Mouse (Mus musculus): ENCODE results near the gene Gm867.

The Gm867 gene

DNA sequence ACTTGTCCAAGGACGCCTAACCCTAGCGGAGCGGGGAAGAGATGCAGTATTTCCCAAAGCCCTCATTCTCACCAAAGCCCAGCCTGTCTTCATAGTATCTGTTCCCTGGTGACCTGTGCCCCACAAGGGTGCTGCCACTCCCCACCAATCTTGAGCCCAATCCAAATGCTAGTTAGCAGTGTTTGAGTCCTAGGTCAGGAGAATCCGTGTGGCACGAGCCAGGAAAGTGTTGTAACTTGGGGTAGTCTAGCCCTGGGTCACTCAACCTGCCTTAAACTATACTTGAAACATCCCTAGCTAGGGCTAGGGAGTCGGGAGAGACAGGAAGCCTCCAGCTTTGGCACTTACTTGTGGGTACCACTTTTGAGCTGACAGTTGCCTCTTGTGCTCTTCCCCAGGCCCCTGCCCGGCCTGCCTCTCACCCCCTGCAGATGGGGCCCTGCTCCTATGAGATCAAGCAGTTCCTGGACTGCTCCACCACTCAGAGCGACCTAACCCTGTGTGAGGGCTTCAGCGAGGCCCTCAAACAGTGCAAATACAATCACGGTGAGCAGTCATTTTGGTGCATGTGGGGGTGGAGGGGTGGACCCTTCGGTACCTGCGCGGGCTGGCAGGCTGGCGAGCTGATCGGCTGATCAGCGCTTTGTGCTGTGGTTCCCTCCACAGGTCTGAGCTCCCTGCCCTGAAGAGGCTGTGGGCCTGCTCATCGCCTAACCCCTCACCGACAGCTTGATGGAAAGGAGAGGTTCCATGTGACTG, 3.4 kb downstream of the Gm867 start:
- no peak for DNase-seq (ENCODE audit: low read depth, low spot score)

- DNase-seq (ENCODE audit: low read depth, low spot score) = peak; percentile 94
These were observed 4.6 kb downstream of the Gm867 start, which contains the start of gene Mmp11 for GRCm38 (mm10) chr10:75935680-75936541. Mmp11 (minus strand) TSS chr10:75936496.

GRCm38 (mm10) chr10:75934991-75935390, 5.5 kb downstream of the Gm867 start:
- no peak for DNase-seq (ENCODE audit: low read depth, low spot score)

- no peak for DNase-seq (ENCODE audit: low read depth, low spot score)
These were observed 7.6 kb downstream of the Gm867 start, which contains the start of gene Chchd10 for GRCm38 (mm10) chr10:75932891-75933290. Chchd10 (plus strand) TSS chr10:75933130.

GRCm38 (mm10) chr10:75932081-75932678, 8.3 kb downstream of the Gm867 start:
- DNase-seq (ENCODE audit: low read depth, low spot score) = no peak

GRCm38 (mm10) chr10:75931311-75931710, 9.2 kb downstream of the Gm867 start:
- DNase-seq (ENCODE audit: low read depth, low spot score) = no peak

DNA sequence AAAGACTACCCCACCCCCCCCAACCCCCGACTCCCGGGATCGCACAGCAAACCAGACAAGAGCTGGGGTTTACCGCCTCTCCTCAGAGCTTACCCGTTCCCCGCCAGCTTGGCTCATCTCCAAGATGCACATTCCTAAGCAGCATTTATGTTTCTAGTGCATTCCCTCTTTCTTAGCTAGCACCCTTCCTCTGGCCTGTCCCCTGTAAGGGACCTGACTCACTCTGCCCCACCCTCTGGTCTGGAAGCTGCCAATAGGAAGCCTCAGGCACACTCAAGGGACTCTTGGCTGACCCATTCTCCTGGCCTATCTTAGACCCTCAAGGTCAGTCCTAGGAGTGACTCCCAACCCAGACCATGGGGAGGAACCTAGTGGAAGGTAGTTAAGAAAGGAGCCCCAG, 10.2 kb downstream of the Gm867 start:
- DNase-seq (ENCODE audit: low read depth, low spot score) = no peak

DNA sequence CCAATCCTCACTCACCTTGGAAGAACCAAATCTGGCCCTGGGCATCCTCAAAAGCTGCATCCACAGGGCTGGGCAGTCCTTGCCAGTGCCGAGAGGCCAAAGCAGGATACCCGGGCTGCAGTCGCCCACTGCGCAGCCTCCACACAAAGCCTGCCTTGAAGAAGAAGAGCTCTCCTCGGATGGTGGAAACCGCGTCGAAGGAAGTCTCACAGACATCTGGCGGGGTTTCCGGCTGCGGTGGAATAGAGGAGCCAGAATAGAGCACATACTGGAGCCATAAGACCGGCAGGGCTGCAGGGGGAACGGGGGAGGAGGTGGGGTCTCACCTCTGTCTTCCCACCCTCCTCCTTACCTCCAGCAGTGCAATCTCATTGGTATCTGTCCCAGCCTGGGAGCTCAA, 14.1 kb downstream of the Gm867 start:
- DNase-seq (ENCODE audit: low read depth, low spot score) = no peak

DNA sequence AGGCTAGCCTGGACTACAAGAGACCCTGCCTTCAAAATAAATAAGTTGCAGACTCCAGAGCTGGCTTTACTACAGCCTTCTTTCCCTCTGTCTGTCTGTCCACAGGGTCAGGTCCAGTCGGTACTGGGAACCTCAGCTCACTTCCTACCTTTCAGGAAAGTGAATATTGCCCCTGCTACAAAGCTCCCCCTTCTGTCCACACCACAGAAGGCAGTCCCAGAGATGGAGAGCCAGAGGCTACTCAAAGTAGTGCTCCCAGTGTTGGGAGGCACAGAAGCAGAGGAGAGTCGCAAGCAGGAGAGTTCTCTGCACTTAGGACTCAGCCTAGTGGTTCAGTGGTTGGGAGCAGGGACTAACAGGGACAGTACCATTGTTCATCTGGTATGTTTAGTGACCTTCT, 16.1 kb downstream of the Gm867 start:
- no peak for DNase-seq (ENCODE audit: low read depth, low spot score)

DNA sequence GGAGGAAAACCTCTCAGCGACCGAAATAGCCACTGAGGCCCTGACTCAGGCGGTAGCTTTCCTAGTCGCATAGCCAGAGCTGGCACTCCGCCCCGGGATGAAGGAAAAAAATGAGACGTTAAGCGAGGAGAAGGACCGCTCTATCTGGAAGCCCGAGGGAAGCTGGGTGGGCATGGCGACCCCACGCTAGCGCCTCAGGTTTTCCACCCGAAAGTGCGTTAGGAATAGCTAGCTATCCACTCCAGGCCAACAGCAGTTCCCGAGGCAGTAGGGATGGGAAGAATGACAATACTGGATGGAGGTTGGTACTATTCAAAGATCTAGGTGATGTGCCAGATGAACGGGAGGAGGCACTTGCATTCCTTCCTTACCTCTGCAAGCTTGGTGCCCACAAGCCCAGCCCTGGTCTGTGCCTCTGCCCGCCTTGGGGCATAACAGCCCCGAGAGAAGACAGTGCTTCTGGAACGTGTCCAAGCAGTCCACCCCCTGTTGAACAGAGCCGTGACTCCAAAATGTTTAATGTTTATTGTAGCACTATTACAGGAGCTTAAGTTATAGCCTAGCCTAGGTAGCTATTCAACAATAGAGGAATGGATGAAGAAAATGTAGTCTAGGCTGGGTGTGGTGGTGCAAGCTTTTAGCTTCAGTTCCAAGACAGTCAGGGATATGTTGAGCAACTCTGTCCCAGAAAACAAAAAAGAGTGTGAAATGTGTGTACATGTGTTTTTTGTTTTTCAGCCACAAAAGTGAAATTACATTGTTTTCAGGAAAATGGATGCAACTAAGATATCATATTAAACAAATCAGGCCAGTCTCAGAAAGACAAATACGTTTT, 18.5 kb downstream of the Gm867 start:
- DNase-seq (ENCODE audit: low read depth, low spot score) = no peak

DNA sequence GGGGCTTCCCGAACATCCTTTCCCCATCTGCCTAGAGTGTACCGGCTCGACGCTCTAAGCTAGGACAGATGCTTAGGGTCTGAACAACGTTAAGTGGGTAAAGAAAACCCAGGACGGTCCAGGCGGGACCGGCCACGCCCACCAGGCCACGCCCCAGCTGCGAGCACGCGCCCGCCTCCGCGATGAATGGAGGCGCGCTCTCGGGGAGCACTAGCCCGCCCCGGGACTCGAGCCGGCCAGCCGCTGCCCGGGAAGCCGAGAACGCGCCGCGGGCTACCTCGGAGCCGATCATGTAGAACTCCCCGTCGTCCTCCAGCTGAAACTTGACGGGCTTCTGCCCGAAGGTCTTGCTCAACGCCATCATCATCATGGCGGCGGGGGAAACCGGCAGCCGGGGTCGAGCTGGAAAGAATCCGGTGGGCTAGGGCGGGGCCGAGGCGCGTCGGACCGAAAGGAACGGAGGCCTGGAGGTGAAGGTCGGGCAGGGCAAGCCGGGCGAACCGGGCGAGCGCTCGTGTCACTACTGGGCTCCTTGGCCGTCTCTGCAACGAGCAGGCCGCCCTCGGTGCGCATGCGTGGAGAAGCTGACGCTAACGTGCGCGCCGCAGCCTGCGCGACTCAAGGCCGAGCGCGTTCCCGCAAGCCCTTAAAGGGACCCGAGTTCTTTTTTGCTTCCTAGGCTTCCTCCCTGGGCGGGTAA, 19.3 kb downstream of the Gm867 start, which contains the start of gene Smarcb1:
Smarcb1 (minus strand) TSS at position 592 of the 700 bp plus-strand sequence.
- peak; percentile 91 for DNase-seq (ENCODE audit: low read depth, low spot score)

DNA sequence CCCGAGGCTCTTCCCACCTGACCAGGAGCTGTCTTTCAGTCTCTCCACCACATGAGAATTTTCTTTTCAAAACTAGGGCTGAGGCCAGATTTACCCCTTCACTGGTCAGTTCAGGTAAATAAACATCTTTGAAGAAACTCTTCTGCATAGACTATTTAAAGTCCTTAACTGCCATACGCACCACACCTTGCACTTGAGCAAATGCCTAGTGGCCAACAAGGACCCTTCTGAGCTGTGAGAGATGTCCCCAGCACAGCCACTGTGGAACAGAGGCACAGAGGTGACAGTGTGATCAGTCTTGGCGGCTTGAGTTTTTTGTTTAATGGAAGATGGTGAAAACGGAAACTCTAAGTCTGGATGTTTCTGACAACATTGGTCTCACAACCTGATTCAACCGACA, 21.4 kb downstream of the Gm867 start:
- no peak for DNase-seq (ENCODE audit: low read depth, low spot score)

DNA sequence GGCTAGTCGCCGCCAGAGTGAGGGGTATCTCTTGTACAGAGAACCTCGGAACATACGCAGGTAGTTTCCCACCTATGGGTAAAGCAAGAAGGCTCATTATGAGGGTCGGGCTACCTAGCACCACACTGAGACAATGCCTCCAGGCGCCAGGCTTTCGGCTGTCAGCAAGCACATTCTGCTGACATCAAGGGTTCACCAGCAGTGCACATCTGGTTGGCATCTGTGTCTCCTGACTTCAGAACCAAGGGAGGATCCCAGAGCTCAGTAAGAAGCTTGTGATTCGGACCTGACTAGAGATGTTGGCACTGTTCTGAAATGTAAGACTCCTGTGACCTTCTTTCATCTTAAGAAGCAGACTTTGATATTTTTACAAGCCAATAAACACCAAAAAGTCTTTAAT, 23.6 kb downstream of the Gm867 start:
- DNase-seq (ENCODE audit: low read depth, low spot score) = no peak

DNA sequence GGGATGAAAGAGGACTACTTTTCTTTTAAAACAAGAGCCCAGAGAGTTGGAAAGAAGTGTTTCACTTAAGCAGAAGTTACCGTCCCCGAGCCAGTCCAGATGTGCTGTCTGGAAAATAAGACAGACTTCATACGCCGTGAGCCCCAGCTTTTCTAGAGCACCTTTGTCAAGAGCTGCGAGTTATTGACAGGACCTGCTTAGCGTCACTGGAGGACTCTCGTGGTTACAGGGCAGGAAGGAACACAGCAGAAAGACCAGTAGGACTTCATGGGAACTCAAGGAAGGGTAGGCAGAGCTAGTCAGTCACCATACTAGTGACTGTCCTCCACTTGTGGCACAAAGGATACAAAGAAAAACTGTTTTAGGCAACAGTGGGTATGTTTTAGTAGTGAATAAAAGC, 24.9 kb downstream of the Gm867 start:
- no peak for DNase-seq (ENCODE audit: low read depth, low spot score)

DNA sequence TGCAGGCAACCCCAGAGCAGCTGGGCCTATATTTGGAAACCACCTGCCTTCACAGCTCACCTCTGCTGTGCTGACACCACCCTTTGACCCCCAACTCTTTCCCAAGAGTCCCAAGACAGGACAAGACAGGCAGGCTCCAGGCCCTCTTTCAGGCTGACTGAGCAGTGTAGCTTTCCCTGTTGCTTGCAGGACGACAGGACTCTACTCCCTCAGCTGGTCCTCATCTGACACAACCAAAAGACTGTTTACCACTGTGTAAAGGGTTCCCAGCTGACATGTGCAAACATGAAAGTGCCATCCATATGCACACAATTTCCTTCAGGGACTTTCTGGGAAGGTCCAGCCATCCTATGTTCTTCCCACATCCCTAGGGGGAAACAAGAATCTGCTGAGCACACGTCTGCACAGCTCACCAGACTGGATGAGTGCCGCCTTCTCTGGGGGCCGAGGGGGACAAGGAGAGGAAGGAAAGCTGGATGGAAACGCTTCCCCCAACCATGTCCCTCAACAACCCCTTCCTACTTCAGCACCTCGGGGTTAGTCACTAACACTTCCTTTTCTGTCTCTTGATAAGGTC, 27.4 kb downstream of the Gm867 start:
- DNase-seq (ENCODE audit: low read depth, low spot score) = no peak

GRCm38 (mm10) chr10:75910698-75911097, 29.8 kb downstream of the Gm867 start:
- no peak for DNase-seq (ENCODE audit: low read depth, low spot score)

DNA sequence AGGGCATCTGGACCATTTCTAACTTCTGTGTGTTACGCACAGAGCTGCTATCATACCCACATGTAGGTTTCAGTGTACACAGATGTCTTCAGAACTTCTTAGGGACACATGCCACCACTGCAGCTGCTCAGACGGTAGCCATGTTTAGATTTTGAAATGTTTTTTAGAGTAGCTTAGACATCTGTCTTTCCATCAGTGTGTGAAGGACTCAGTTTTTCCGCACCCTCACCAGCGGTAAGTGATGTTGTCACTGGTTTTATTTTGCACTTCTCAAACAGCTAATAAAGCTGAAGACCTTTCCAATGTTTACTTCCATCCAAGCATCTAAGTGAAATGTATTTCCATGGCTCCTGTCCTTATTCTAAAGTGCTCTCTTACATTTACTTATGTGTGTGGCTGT, 33.6 kb downstream of the Gm867 start:
- DNase-seq (ENCODE audit: low read depth, low spot score) = no peak

DNA sequence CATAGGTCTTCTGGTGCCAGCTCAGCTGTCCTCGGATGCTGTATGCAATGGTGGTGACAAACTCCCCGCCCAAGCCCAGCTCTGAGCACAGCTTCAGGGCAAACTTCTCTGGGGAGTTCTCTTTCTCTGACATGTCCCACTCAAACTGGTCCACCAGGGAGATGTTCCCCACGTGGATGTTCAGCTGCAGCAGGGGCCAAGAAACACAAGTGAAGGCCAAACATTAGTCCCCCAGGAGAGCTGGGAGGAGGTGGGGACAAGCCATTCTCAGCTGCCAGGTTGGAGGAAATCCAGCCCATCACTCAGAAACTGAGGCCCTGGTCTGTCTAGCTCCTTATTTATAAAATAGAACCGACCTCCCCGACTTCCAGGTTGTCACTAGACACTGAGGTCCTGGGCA, 36.1 kb downstream of the Gm867 start:
- DNase-seq (ENCODE audit: low read depth, low spot score) = no peak

DNA sequence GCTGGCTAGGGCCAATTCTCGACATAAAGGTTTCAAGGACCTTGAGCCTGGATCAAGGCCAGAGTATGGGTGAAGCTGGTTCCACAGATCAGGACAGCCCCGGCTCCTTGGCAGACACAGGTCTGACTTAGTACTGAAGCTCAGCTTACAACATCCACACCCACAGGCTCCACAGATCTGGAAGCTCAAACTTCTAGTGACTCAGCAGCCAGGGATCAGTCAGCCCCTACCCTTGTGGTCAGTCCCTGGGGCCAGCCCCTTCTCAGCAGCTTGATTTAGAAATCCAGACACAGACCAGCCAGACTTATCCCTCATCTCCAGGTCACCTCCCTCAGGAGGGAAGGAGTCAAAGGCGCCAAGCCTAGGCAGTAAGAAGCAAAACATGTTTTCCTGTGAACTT, 41.6 kb downstream of the Gm867 start:
- no peak for DNase-seq (ENCODE audit: low read depth, low spot score)

- DNase-seq (ENCODE audit: low read depth, low spot score) = no peak
These were observed 42.4 kb downstream of the Gm867 start for GRCm38 (mm10) chr10:75898039-75898564.
